Mouse (Mus musculus) ES-Bruce4 (cell line): ENCODE data around the gene Il27ra. TPM values are rescaled to one million over a fixed set of nuclear protein-coding genes. Genes with fewer than 3 reads are reported as not detected.
"Not testable (repeated sequence)": the region's sequence is repeated elsewhere in the genome, so short reads cannot be mapped to it uniquely, and the experiment has no call there.

ENCODE experiments used
- H3K27ac ChIP-seq: 2 replicates; pipeline ENCODE4 v1.5.1; 2012; ENCODE audit warnings: low read length, inconsistent platforms; ENCODE audit not compliant: insufficient read depth
- H3K27me3 ChIP-seq: 2 replicates; pipeline ENCODE4 v1.6.1; 2012; ENCODE audit warnings: mild to moderate bottlenecking, low read length, inconsistent platforms; ENCODE audit not compliant: control insufficient read depth, poor library complexity, insufficient read depth, severe bottlenecking
- H3K36me3 ChIP-seq: 2 replicates; pipeline ENCODE4 v1.6.1; 2012; ENCODE audit warnings: inconsistent platforms, mild to moderate bottlenecking, low read length, moderate library complexity; ENCODE audit not compliant: control insufficient read depth, poor library complexity, insufficient read depth, severe bottlenecking
- H3K4me1 ChIP-seq: one replicate; pipeline ENCODE4 v1.8.1; 2011; ENCODE audit warnings: low read length; ENCODE audit not compliant: control insufficient read depth, insufficient read depth
- H3K4me3 ChIP-seq: 2 replicates; pipeline ENCODE4 v1.5.1; 2011; ENCODE audit warnings: low read depth, mild to moderate bottlenecking, low read length
- H3K9ac ChIP-seq: 2 replicates; pipeline ENCODE4 v1.6.1; 2012; ENCODE audit warnings: low read depth, mild to moderate bottlenecking, inconsistent platforms; ENCODE audit not compliant: poor library complexity, severe bottlenecking
- H3K9me3 ChIP-seq: replicated peaks from 2 replicates; pipeline ENCODE4 v1.6.1; 2012; ENCODE audit warnings: mild to moderate bottlenecking, low read length, inconsistent platforms; ENCODE audit not compliant: control insufficient read depth, poor library complexity, insufficient read depth, severe bottlenecking
- CTCF ChIP-seq: IDR thresholded peaks from one replicate; pipeline ENCODE4 v1.8.1; 2011; ENCODE audit warnings: low read depth, low read length
- EP300 ChIP-seq: IDR thresholded peaks from 2 replicates; pipeline ENCODE4 v1.6.1; 2011; ENCODE audit warnings: low read depth, low read length; ENCODE audit not compliant: insufficient read depth
- POLR2A ChIP-seq: IDR thresholded peaks from one replicate; pipeline ENCODE4 v1.8.1; 2011; ENCODE audit warnings: low read length; ENCODE audit not compliant: insufficient read depth
- polyA plus RNA-seq: library from polyadenylated mRNA; stranded (reverse); fragments of >200 nt; gene quantifications from 2 replicates; pipeline ENCODE4 v1.2.4, GENCODE M21; 2011; ENCODE audit warnings: low read depth; ENCODE audit not compliant: missing spikeins, insufficient read depth, insufficient read length

The Il27ra gene
- polyA plus RNA-seq, 1 experiment, result 0.61 TPM

DNA sequence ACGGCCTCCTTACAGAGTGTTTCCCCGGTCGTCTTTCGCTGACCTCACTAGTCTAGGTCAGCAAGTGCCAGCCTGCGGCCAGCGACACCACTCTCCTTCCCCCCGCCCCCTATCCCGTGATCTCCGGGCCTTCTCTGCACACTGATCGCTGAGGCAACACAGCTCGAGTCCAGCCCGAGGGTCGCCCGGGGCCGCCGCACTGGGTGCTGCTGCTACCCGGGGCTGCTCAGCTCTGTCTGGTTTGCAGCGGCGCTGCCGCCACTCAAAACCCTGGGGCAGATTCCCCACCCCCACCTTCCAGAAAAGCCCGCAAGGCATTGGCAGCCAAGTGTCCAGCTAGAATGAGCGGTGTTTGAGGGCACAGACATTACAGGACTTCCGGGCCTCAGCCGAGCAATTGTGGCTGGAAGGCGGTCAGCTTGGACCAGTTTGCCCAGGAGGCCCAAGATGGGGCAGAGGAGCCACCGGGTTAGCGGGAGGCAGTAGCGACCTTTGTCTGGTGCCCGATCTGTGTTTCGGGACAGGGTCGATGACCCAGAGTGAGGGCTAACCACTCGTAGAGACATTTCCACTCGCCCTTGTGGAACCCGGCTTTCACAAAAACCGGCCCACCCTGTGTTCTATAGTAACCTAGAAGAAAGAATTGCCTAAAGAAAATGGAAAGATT is 29.8 kb downstream of the Il27ra start:
- Histone ChIP-seq H3K9me3 (no peaks in the 10 kb centered on the region; the same call in 1 of the 2 replicates), H3K27me3 (0 out of 2 replicates have a peak, but pooled peaks cover 5% of the 10 kb centered on the region), H3K36me3 (no peaks in the 10 kb centered on the region), H3K27ac (no peak overlapping the region), H3K4me1 (no peaks in the 10 kb centered on the region), H3K9ac (peak overlapping the region; percentile 94), H3K4me3 (peak overlapping the region; percentile 65)
- no peak for TF ChIP-seq CTCF
- no peak for TF ChIP-seq POLR2A
- TF ChIP-seq EP300, result no peak

GRCm38 (mm10) chr8:84011705-84012498 is 30.5 kb downstream of the Il27ra start, which contains the start of gene 2210011C24Rik:
TSS of gene 2210011C24Rik (minus strand) at chr8:84012171.
- Histone ChIP-seq H3K4me3 (peak within 1 kb of the TSS; percentile 65), H3K9ac (peak within 1 kb of the TSS; percentile 94), H3K4me1 (no peaks in the 10 kb centered on the region), H3K36me3 (no peaks in the 10 kb centered on the region), H3K27me3 (0 out of 2 replicates have a peak, but pooled peaks cover 5% of the 10 kb centered on the region), H3K27ac (no peak within 1 kb of the TSS), H3K9me3 (no peaks in the 10 kb centered on the region; the same call in 1 of the 2 replicates)
- TF ChIP-seq EP300, result no peak
- TF ChIP-seq CTCF, result no peak
- no peak for TF ChIP-seq POLR2A

- Histone ChIP-seq H3K36me3 (no peaks in the 10 kb centered on the region), H3K27me3 (0 out of 2 replicates have a peak, but pooled peaks cover 5% of the 10 kb centered on the region), H3K4me1 (no peaks in the 10 kb centered on the region), H3K9me3 (no peaks in the 10 kb centered on the region; the same call in 1 of the 2 replicates), H3K4me3 (peak overlapping the region; percentile 65), H3K9ac (peak overlapping the region; percentile 94), H3K27ac (no peak overlapping the region)
- TF ChIP-seq POLR2A (no peak), EP300 (no peak), CTCF (peak; percentile 35)
Observed at GRCm38 (mm10) chr8:84010625-84011611, 31.5 kb downstream of the Il27ra start.

- Histone ChIP-seq H3K9me3 (no peaks in the 10 kb centered on the region), H3K27ac (no peak overlapping the region), H3K27me3 (0 out of 2 replicates have a peak, but pooled peaks cover 5% of the 10 kb centered on the region), H3K4me3 (no peak overlapping the region), H3K9ac (peak overlapping the region; percentile 94; the same call in 1 of the 2 replicates), H3K4me1 (no peaks in the 10 kb centered on the region), H3K36me3 (no peaks in the 10 kb centered on the region)
- TF ChIP-seq POLR2A (no peak), CTCF (peak; percentile 97)
Observed at GRCm38 (mm10) chr8:84009876-84010275, 32.5 kb downstream of the Il27ra start.

DNA sequence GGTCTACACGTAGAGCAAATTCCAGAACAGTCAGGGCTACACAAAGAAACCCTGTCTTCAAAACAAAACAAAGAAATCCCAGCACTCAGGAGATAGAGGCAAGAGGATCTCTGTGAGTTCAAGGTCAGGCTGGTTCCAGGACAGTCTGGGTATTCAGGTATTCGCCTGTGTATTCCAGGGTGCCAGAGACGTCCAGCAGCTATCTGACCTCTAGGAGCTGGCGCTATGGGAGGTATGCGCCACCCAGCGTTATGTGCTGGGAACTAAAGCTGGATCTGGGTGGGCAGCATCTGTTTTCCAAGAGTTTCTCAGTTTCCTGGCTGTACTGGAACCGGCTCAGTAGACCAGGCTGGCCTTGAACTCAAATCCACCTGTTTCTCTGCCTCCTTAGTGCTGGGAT is 34.0 kb downstream of the Il27ra start:
- H3K4me3 ChIP-seq, result no peak overlapping the region
- H3K27me3 ChIP-seq, result 0 out of 2 replicates have a peak, but pooled peaks cover 5% of the 10 kb centered on the region
- H3K27ac ChIP-seq, result peak overlapping the region; percentile 18; the same call in 1 of the 2 replicates
- peak; percentile 93 for TF ChIP-seq EP300
- TF ChIP-seq POLR2A, result no peak
- peak; percentile 81 for TF ChIP-seq CTCF
- H3K9me3 ChIP-seq, result no peaks in the 10 kb centered on the region
- H3K9ac ChIP-seq, result no peak overlapping the region
- H3K4me1 ChIP-seq, result no peaks in the 10 kb centered on the region
- no peaks in the 10 kb centered on the region for H3K36me3 ChIP-seq

- H3K4me3 ChIP-seq, H3K9me3 ChIP-seq, H3K36me3 ChIP-seq, H3K27me3 ChIP-seq, H3K9ac ChIP-seq, H3K4me1 ChIP-seq, H3K27ac ChIP-seq: not testable (repeated sequence)
Observed at GRCm38 (mm10) chr8:84005502-84005901, 36.9 kb downstream of the Il27ra start.
